Comparison of ENCODE assay signal across 8 mouse cellular contexts in the genomic region with DNA sequence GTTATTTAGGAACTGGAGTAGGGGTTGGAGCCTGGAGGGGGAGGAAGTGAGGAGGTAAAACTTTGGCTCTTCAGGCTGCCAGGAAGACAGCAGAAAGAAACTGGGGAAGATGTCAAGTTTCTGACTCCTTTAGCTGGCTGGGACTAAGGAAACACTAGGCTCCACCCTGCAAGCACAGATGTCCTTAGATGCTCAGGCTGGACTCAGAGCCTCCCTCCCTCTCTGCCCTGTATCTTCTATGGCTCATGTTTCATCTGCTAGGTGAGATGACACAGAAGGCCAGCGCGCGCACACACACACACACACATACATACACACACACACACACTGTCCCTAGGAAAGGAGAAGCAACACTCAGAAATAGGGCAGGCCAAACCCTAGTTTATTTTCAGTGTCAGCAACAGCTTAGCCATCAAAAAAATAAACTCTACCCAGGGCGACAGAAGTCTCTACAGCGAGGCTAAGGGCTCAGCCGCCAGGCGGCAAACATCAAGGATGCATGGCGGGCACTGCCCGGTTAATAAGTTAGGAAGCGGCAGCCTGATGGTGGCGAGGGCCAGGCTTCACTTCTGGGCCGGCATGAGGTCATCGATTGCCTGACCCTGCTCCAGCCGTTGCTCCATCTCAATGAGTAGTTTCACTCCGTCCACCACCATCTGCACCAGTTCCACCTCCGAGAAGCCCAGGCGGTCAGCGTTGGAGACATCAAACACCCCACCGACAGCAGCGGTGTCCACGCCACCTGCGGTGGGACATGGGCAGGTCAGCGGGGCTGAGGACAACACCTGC. TPM values are rescaled to one million over a fixed set of nuclear protein-coding genes. Genes with fewer than 3 reads are reported as not detected.
DNase-seq lines count a peak whose midpoint lies in the region; ATAC-seq and TF ChIP-seq lines count a peak whose summit lies in the region.

No protein-coding gene starts in this region.

- H3K27ac ChIP-seq in embryonic facial prominence, embryonic 11.5 days (replicated peaks; ENCODE audit: low read depth, low read length) = peak overlapping the region; percentile 28; the same call in 1 of the 2 replicates
- H3K27ac ChIP-seq in heart, postnatal 0 days (ENCODE audit: low read depth) = peak overlapping the region; percentile 89
- H3K27ac ChIP-seq in liver, embryonic 13.5 days = peak overlapping the region; percentile 74
- H3K27ac ChIP-seq in olfactory bulb, adult 2 months (ENCODE audit: insufficient read depth, low read depth, low read length) = peak overlapping the region; percentile 97

- no peaks in the 10 kb centered on the region for H3K36me3 ChIP-seq in embryonic facial prominence, embryonic 11.5 days (replicated peaks; ENCODE audit: control insufficient read depth, insufficient read depth, low read depth, low read length)
- no peaks in the 10 kb centered on the region for H3K36me3 ChIP-seq in heart, postnatal 0 days (replicated peaks; ENCODE audit: control insufficient read depth, insufficient read depth, low read length)
- peaks cover under 1% of the 10 kb centered on the region; the same call in 1 of the 2 replicates for H3K36me3 ChIP-seq in liver, embryonic 13.5 days

- no peak overlapping the region for H3K4me3 ChIP-seq in embryonic facial prominence, embryonic 11.5 days (ENCODE audit: low read depth, low read length)
- no peak overlapping the region for H3K4me3 ChIP-seq in heart, postnatal 0 days (ENCODE audit: low read depth, low read length)
- H3K4me3 ChIP-seq in liver, embryonic 13.5 days (replicated peaks) = no peak overlapping the region
- H3K4me3 ChIP-seq in olfactory bulb, adult 2 months (ENCODE audit: insufficient read depth, low read depth, low read length) = peak overlapping the region; percentile 80

- H3K9me3 ChIP-seq in embryonic facial prominence, embryonic 11.5 days (replicated peaks; ENCODE audit: control insufficient read depth, low read length) = no peaks in the 10 kb centered on the region
- no peaks in the 10 kb centered on the region for H3K9me3 ChIP-seq in heart, postnatal 0 days (replicated peaks; ENCODE audit: control insufficient read depth, low read length)
- no peaks in the 10 kb centered on the region for H3K9me3 ChIP-seq in liver, embryonic 13.5 days (replicated peaks)

- TF ChIP-seq POLR2A in olfactory bulb, adult 2 months (IDR thresholded peaks at IDR 0.05; ENCODE audit: insufficient read depth, low read depth, low read length) = no peak

- H3K4me2 ChIP-seq in embryonic facial prominence, embryonic 11.5 days (ENCODE audit: low read depth, low read length) = peak overlapping the region; percentile 48
- peak overlapping the region; percentile 49 for H3K4me2 ChIP-seq in heart, postnatal 0 days (ENCODE audit: low read depth, low read length)
- peak overlapping the region; percentile 62 for H3K4me2 ChIP-seq in liver, embryonic 13.5 days

- peaks cover 34% of the 10 kb centered on the region for H3K27me3 ChIP-seq in embryonic facial prominence, embryonic 11.5 days (ENCODE audit: control insufficient read depth, insufficient read depth, low read length)
- H3K27me3 ChIP-seq in heart, postnatal 0 days (ENCODE audit: control insufficient read depth, insufficient read depth, low read length) = peaks cover 6% of the 10 kb centered on the region; the same call in 1 of the 2 replicates
- H3K27me3 ChIP-seq in liver, embryonic 13.5 days = peaks cover 57% of the 10 kb centered on the region

- DNase-seq in left cerebral cortex, postnatal 25 days (ENCODE audit: low spot score in 2 of 2) = peak; percentile 31 to 73
- DNase-seq in left cerebral cortex, adult 11 months (ENCODE audit: low spot score) = no peak
- no peak for DNase-seq in embryonic facial prominence, embryonic 11.5 days (ENCODE audit: low spot score)
- DNase-seq in heart, postnatal 0 days (ENCODE audit: low spot score) = peak; percentile 59
- DNase-seq in liver, embryonic 13.5 days = no peak
- no peak for DNase-seq in urinary bladder, postnatal 36 days (ENCODE audit: low spot score in 2 of 2)
- DNase-seq in layer of hippocampus, postnatal 14 days (ENCODE audit: low spot score in 2 of 2) = no peak

- TF ChIP-seq EP300 in heart, postnatal 0 days (IDR thresholded peaks at IDR 0.05; ENCODE audit: low read depth) = no peak

- intact Hi-C loops in left cerebral cortex, postnatal 25 days (cut with DNase I) = loop anchor here (1.0 kb wide), 2 partner anchors 27 to 63 kb away; no protein-coding TSS in a partner anchor

- 60% methylated on average over 23 of the region's 23 CpGs for WGBS in embryonic facial prominence, embryonic 11.5 days
- 68% methylated on average over 23 of the region's 23 CpGs for WGBS in heart, postnatal 0 days
- WGBS in liver, embryonic 13.5 days (ENCODE audit: insufficient replicate concordance) = 57% methylated on average over 23 of the region's 23 CpGs
- WGBS in olfactory bulb, adult 2 months = 11% methylated on average over 23 of the region's 23 CpGs

- H3K4me1 ChIP-seq in embryonic facial prominence, embryonic 11.5 days (ENCODE audit: control insufficient read depth, insufficient read depth, low read length) = 0 out of 2 replicates have a peak, but pooled peaks cover 7% of the 10 kb centered on the region
- peaks cover 26% of the 10 kb centered on the region for H3K4me1 ChIP-seq in heart, postnatal 0 days (ENCODE audit: control insufficient read depth, insufficient read depth)
- peaks cover 45% of the 10 kb centered on the region for H3K4me1 ChIP-seq in liver, embryonic 13.5 days (replicated peaks)
- peaks cover 27% of the 10 kb centered on the region for H3K4me1 ChIP-seq in olfactory bulb, adult 2 months (ENCODE audit: control insufficient read depth, insufficient read depth, low read length)

- ATAC-seq in embryonic facial prominence, embryonic 11.5 days (replicated peaks; ENCODE audit: insufficient number of reproducible peaks, low FRiP score, low TSS enrichment, low read depth) = no peak
- peak; percentile 6 for ATAC-seq in heart, postnatal 0 days (ENCODE audit: insufficient read depth, low read depth)
- peak; percentile 17; the same call in 1 of the 2 replicates for ATAC-seq in liver, embryonic 13.5 days (ENCODE audit: low read depth)

- TF ChIP-seq CTCF in heart, postnatal 0 days (IDR thresholded peaks at IDR 0.05; ENCODE audit: low read depth) = no peak
- TF ChIP-seq CTCF in olfactory bulb, adult 2 months (IDR thresholded peaks at IDR 0.05; ENCODE audit: insufficient read depth, low read depth, low read length) = no peak

- peak overlapping the region; percentile 50; the same call in 1 of the 2 replicates for H3K9ac ChIP-seq in embryonic facial prominence, embryonic 11.5 days (replicated peaks; ENCODE audit: low read length)
- H3K9ac ChIP-seq in heart, postnatal 0 days (replicated peaks; ENCODE audit: low read depth, low read length) = no peak overlapping the region; the same call in 1 of the 2 replicates
- H3K9ac ChIP-seq in liver, embryonic 13.5 days = no peak overlapping the region

RNA-seq across cellular contexts. Expression of a gene that starts 2.9 kb away (rescaled TPM):
- total RNA-seq in left cerebral cortex, postnatal 25 days (2021) = 1,000 to 10,000 TPM; 1,727 to 1,729 TPM
- polyA plus RNA-seq in embryonic facial prominence, embryonic 11.5 days (2014; fragmentation: Nextera tagmentation; extraction: Ambion mirVana) = 450 and 485 TPM in 2 replicates
- 735 and 758 TPM in 2 replicates for total RNA-seq in heart, postnatal 0 days (2014; rRNA removed; ENCODE audit: low replicate concordance)
- 334 and 359 TPM in 2 replicates for polyA plus RNA-seq in heart, postnatal 0 days (2015; fragmentation: Nextera tagmentation; extraction: Ambion mirVana)
- polyA plus RNA-seq in liver, embryonic 13.5 days (2015; fragmentation: Nextera tagmentation; extraction: Ambion mirVana) = 42.2 and 45.1 TPM in 2 replicates
- 210 and 316 TPM in 2 replicates for polyA plus RNA-seq in olfactory bulb, adult 2 months (2012; ENCODE audit: insufficient read depth, insufficient read length, low replicate concordance, missing spikeins)
- total RNA-seq in layer of hippocampus, postnatal 14 days (2021) = 1,000 to 10,000 TPM; 1,245 to 1,280 TPM

RNA-seq across cellular contexts. Expression of a gene that starts 8.7 kb away (rescaled TPM):
- 10 to 100 TPM; 17.1 to 17.4 TPM for total RNA-seq in left cerebral cortex, postnatal 25 days (2021)
- polyA plus RNA-seq in embryonic facial prominence, embryonic 11.5 days (2014; fragmentation: Nextera tagmentation; extraction: Ambion mirVana) = 3.8 and 5.4 TPM in 2 replicates
- total RNA-seq in heart, postnatal 0 days (2014; rRNA removed; ENCODE audit: low replicate concordance) = 23.5 and 24.9 TPM in 2 replicates
- 4.1 and 6.1 TPM in 2 replicates for polyA plus RNA-seq in heart, postnatal 0 days (2015; fragmentation: Nextera tagmentation; extraction: Ambion mirVana)
- 13.2 and 14.7 TPM in 2 replicates for polyA plus RNA-seq in liver, embryonic 13.5 days (2015; fragmentation: Nextera tagmentation; extraction: Ambion mirVana)
- polyA plus RNA-seq in olfactory bulb, adult 2 months (2012; ENCODE audit: insufficient read depth, insufficient read length, low replicate concordance, missing spikeins) = not detected in 2 replicates
- 10 to 100 TPM; 15.6 to 17.5 TPM for total RNA-seq in layer of hippocampus, postnatal 14 days (2021)

RNA-seq across cellular contexts. Expression of a gene that starts 43.9 kb away (rescaled TPM):
- total RNA-seq in left cerebral cortex, postnatal 25 days (2021) = 10 to 100 TPM; 53.9 to 56.9 TPM
- polyA plus RNA-seq in embryonic facial prominence, embryonic 11.5 days (2014; fragmentation: Nextera tagmentation; extraction: Ambion mirVana) = 56.8 and 59.8 TPM in 2 replicates
- 13.3 and 16.3 TPM in 2 replicates for total RNA-seq in heart, postnatal 0 days (2014; rRNA removed; ENCODE audit: low replicate concordance)
- 32.4 and 34.7 TPM in 2 replicates for polyA plus RNA-seq in heart, postnatal 0 days (2015; fragmentation: Nextera tagmentation; extraction: Ambion mirVana)
- polyA plus RNA-seq in liver, embryonic 13.5 days (2015; fragmentation: Nextera tagmentation; extraction: Ambion mirVana) = 22.4 and 23.1 TPM in 2 replicates
- polyA plus RNA-seq in olfactory bulb, adult 2 months (2012; ENCODE audit: insufficient read depth, insufficient read length, low replicate concordance, missing spikeins) = not detected in 2 replicates
- 10 to 100 TPM; 42.0 to 44.4 TPM for total RNA-seq in layer of hippocampus, postnatal 14 days (2021)

RNA-seq across cellular contexts. Expression of a gene that starts 43.9 kb away (rescaled TPM):
- 10 to 100 TPM; 37.0 to 40.0 TPM for total RNA-seq in left cerebral cortex, postnatal 25 days (2021)
- polyA plus RNA-seq in embryonic facial prominence, embryonic 11.5 days (2014; fragmentation: Nextera tagmentation; extraction: Ambion mirVana) = 55.2 and 57.7 TPM in 2 replicates
- total RNA-seq in heart, postnatal 0 days (2014; rRNA removed; ENCODE audit: low replicate concordance) = 18.5 and 50.7 TPM in 2 replicates
- 56.4 and 58.9 TPM in 2 replicates for polyA plus RNA-seq in heart, postnatal 0 days (2015; fragmentation: Nextera tagmentation; extraction: Ambion mirVana)
- polyA plus RNA-seq in liver, embryonic 13.5 days (2015; fragmentation: Nextera tagmentation; extraction: Ambion mirVana) = 28.8 and 30.6 TPM in 2 replicates
- not detected in 2 replicates for polyA plus RNA-seq in olfactory bulb, adult 2 months (2012; ENCODE audit: insufficient read depth, insufficient read length, low replicate concordance, missing spikeins)
- 10 to 100 TPM; 38.5 to 40.0 TPM for total RNA-seq in layer of hippocampus, postnatal 14 days (2021)

Comparison
In these comparisons a context has a peak if more than half of its experiments do, and no peak if none do; other contexts are left out.
1. DNase-seq: peak in left cerebral cortex, postnatal 25 days (2 of 2) and heart, postnatal 0 days (single experiment); none in left cerebral cortex, adult 11 months (single experiment), embryonic facial prominence, embryonic 11.5 days (single experiment), liver, embryonic 13.5 days (single experiment), urinary bladder, postnatal 36 days (0 of 2) and layer of hippocampus, postnatal 14 days (0 of 2).
2. H3K27ac ChIP-seq: peak in every context shown above with its lines; median percentile 97 in olfactory bulb, adult 2 months; 89 in heart, postnatal 0 days; 74 in liver, embryonic 13.5 days; 28 in embryonic facial prominence, embryonic 11.5 days.
3. Peak in every context shown above with its lines, with median percentiles within 50 percentile points of each other: H3K4me2 ChIP-seq.